ENCODE assay signal across 18 mouse cellular contexts in genomic region chr7:112602966-112603365, GRCm38 (mm10).
DNase-seq lines count a peak whose midpoint lies in the region; ATAC-seq lines count a peak whose summit lies in the region.
"Had no signal": no experiment of that assay in that cellular context is flagged by ENCODE, and none has a peak within 500 bp of the region (broad histone marks: within the 10 kb centered on the region; RNA-seq: fewer than 3 reads in every experiment).

No protein-coding gene starts in this region.

- no peak overlapping the region for H3K4me3 ChIP-seq in kidney, embryonic 15.5 days (replicated peaks)
- no peak overlapping the region for H3K4me3 ChIP-seq in embryonic facial prominence, embryonic 15.5 days (replicated peaks)
- H3K4me3 ChIP-seq: forebrain, embryonic 12.5 days; hindbrain, embryonic 10.5 days; limb, embryonic 12.5 days; liver, embryonic 15.5 days; midbrain, embryonic 13.5 days; myocyte had no signal

- no peaks in the 10 kb centered on the region for H3K36me3 ChIP-seq in kidney, embryonic 15.5 days
- no peaks in the 10 kb centered on the region for H3K36me3 ChIP-seq in embryonic facial prominence, embryonic 15.5 days
- H3K36me3 ChIP-seq: forebrain, embryonic 12.5 days; hindbrain, embryonic 10.5 days; limb, embryonic 12.5 days; liver, embryonic 15.5 days; midbrain, embryonic 13.5 days had no signal

- 73% methylated on average over 5 of the region's 5 CpGs for WGBS in kidney, embryonic 15.5 days
- 75% methylated on average over 5 of the region's 5 CpGs for WGBS in embryonic facial prominence, embryonic 15.5 days

- no peaks in the 10 kb centered on the region for H3K9me3 ChIP-seq in kidney, embryonic 15.5 days (replicated peaks)
- no peaks in the 10 kb centered on the region for H3K9me3 ChIP-seq in embryonic facial prominence, embryonic 15.5 days (replicated peaks)
- H3K9me3 ChIP-seq: forebrain, embryonic 12.5 days; hindbrain, embryonic 10.5 days; limb, embryonic 12.5 days; liver, embryonic 15.5 days; midbrain, embryonic 13.5 days had no signal

- peak; percentile 88 for DNase-seq in heart, adult 11 months
- no peak for DNase-seq in heart, postnatal 14 days
- DNase-seq in kidney, postnatal 14 days = no peak
- DNase-seq in adipocyte (ENCODE audit: low spot score) = peak; percentile 58
- DNase-seq in spleen, postnatal 4 days (ENCODE audit: low spot score in 2 of 2) = no peak
- DNase-seq: adrenal gland, postnatal 36 days; cerebellum, adult 9-10 months; layer of hippocampus, adult 9-11 months; right cerebral cortex, postnatal 4 days; thymus, adult 18-20 months had no signal

- no peak overlapping the region for H3K4me2 ChIP-seq in kidney, embryonic 15.5 days
- no peak overlapping the region for H3K4me2 ChIP-seq in embryonic facial prominence, embryonic 15.5 days (replicated peaks)
- H3K4me2 ChIP-seq: forebrain, embryonic 12.5 days; limb, embryonic 12.5 days; liver, embryonic 15.5 days; midbrain, embryonic 13.5 days had no signal

- H3K9ac ChIP-seq in kidney, embryonic 15.5 days = no peak overlapping the region
- no peak overlapping the region for H3K9ac ChIP-seq in embryonic facial prominence, embryonic 15.5 days
- H3K9ac ChIP-seq: forebrain, embryonic 12.5 days; limb, embryonic 12.5 days; liver, embryonic 15.5 days; midbrain, embryonic 13.5 days had no signal

- H3K4me1 ChIP-seq in kidney, embryonic 15.5 days = peaks cover 28% of the 10 kb centered on the region
- H3K4me1 ChIP-seq in embryonic facial prominence, embryonic 15.5 days = peaks cover 24% of the 10 kb centered on the region
- H3K4me1 ChIP-seq: liver, embryonic 15.5 days; midbrain, embryonic 13.5 days had no signal

- H3K27me3 ChIP-seq in kidney, embryonic 15.5 days = no peaks in the 10 kb centered on the region
- no peaks in the 10 kb centered on the region for H3K27me3 ChIP-seq in embryonic facial prominence, embryonic 15.5 days
- H3K27me3 ChIP-seq: forebrain, embryonic 12.5 days; limb, embryonic 12.5 days; liver, embryonic 15.5 days; midbrain, embryonic 13.5 days had no signal

- ATAC-seq in kidney, embryonic 15.5 days (replicated peaks; ENCODE audit: low FRiP score) = peak; percentile 19; the same call in 1 of the 2 replicates
- ATAC-seq in embryonic facial prominence, embryonic 15.5 days (ENCODE audit: insufficient number of reproducible peaks, low FRiP score, low TSS enrichment, low read depth) = no peak
- ATAC-seq: midbrain, embryonic 13.5 days had no signal

- intact Hi-C loops in heart, postnatal 14 days (cut with DNase I) = no loop called here

- peak overlapping the region; percentile 89 for H3K27ac ChIP-seq in kidney, embryonic 15.5 days
- H3K27ac ChIP-seq in embryonic facial prominence, embryonic 15.5 days (replicated peaks) = peak overlapping the region; percentile 72; the same call in 1 of the 2 replicates
- H3K27ac ChIP-seq: forebrain, embryonic 12.5 days; hindbrain, embryonic 10.5 days; liver, embryonic 15.5 days; midbrain, embryonic 13.5 days had no signal

Comparison
In these comparisons a context has a peak if more than half of its experiments do, and no peak if none do; other contexts are left out.
1. DNase-seq: peak in heart, adult 11 months (single experiment) and adipocyte (single experiment); none in heart, postnatal 14 days (0 of 2), kidney, postnatal 14 days (single experiment) and spleen, postnatal 4 days (0 of 2).